Comparison of ENCODE assay signal across 14 mouse cellular contexts in genomic region chr9:48857944-48858343, GRCm38 (mm10). TPM values are rescaled to one million over a fixed set of nuclear protein-coding genes. Genes with fewer than 3 reads are reported as not detected.
"Had no signal": no experiment of that assay in that cellular context is flagged by ENCODE, and none has a peak within 500 bp of the region (broad histone marks: within the 10 kb centered on the region; RNA-seq: fewer than 3 reads in every experiment).

No protein-coding gene starts in this region.

- DNase-seq: kidney, postnatal 4 days; left cerebral cortex, postnatal 4 days; right cerebral cortex, adult 18-20 months; right cerebral cortex, postnatal 25 days; thymus, postnatal 4 days had no signal

- H3K27me3 ChIP-seq: midbrain, embryonic 13.5 days had no signal

- H3K4me2 ChIP-seq: limb, embryonic 13.5 days; midbrain, embryonic 13.5 days; neural tube, embryonic 15.5 days had no signal

- H3K36me3 ChIP-seq: limb, embryonic 13.5 days; midbrain, embryonic 13.5 days; neural tube, embryonic 15.5 days had no signal

- H3K9me3 ChIP-seq: limb, embryonic 13.5 days; midbrain, embryonic 13.5 days; neural tube, embryonic 15.5 days had no signal

- H3K4me1 ChIP-seq: limb, embryonic 13.5 days had no signal

- H3K4me3 ChIP-seq: layer of hippocampus, adult 2 months; limb, embryonic 13.5 days; midbrain, embryonic 13.5 days; myocyte; neural tube, embryonic 15.5 days had no signal

- H3K9ac ChIP-seq: limb, embryonic 13.5 days; liver, embryonic 14.5 days; midbrain, embryonic 13.5 days; neural tube, embryonic 15.5 days had no signal

- H3K27ac ChIP-seq: layer of hippocampus, adult 2 months; limb, embryonic 13.5 days; liver, embryonic 14.5 days; midbrain, embryonic 13.5 days; neural tube, embryonic 15.5 days had no signal

RNA-seq across cellular contexts. Expression of gene Zbtb16, which starts 21.9 kb away (rescaled TPM):
- polyA plus RNA-seq: myocyte had no signal

RNA-seq across cellular contexts. Expression of gene Htr3a, which starts 53.0 kb away (rescaled TPM):
- total RNA-seq: liver, adult 2 months; megakaryocyte-erythroid progenitor cell, adult 5-6 weeks had no signal
- polyA plus RNA-seq: liver, adult 2 months; liver, embryonic 14.5 days; myocyte; neural tube, embryonic 11.5 days had no signal
